Mouse (Mus musculus) cerebellum, postnatal 25 days (tissue): Measurements from ENCODE around the gene Snx18.

ENCODE experiments used
- DNase-seq, 2 experiments: peaks; one replicate each; pipeline ENCODE4 v3.0.0; 2021; ENCODE audit warnings: mixed read lengths in 2 of 2

The Snx18 gene

GRCm38 (mm10) chr13:113596821-113597541, 21.4 kb downstream of the Snx18 start:
- peak; percentile 83 to 87 for DNase-seq

- DNase-seq, result peak; percentile 82 to 84
These were observed 22.4 kb downstream of the Snx18 start for GRCm38 (mm10) chr13:113595987-113596386.

GRCm38 (mm10) chr13:113595219-113595618, 23.1 kb downstream of the Snx18 start:
- no peak for DNase-seq

- DNase-seq, result no peak
These were observed 24.0 kb downstream of the Snx18 start for GRCm38 (mm10) chr13:113594361-113594760.

GRCm38 (mm10) chr13:113593711-113594110, 24.7 kb downstream of the Snx18 start:
- no peak for DNase-seq

GRCm38 (mm10) chr13:113592703-113593200, 25.6 kb downstream of the Snx18 start:
- no peak for DNase-seq

GRCm38 (mm10) chr13:113591336-113591735, 27.0 kb downstream of the Snx18 start:
- DNase-seq, result no peak

GRCm38 (mm10) chr13:113590216-113590615, 28.1 kb downstream of the Snx18 start:
- DNase-seq, result no peak

- DNase-seq, result no peak
These were observed 28.9 kb downstream of the Snx18 start for GRCm38 (mm10) chr13:113589499-113589898.

GRCm38 (mm10) chr13:113587200-113587936, 31.0 kb downstream of the Snx18 start:
- DNase-seq, result peak in 1 of 2 experiments; percentile 37

GRCm38 (mm10) chr13:113585606-113586005, 32.8 kb downstream of the Snx18 start:
- no peak for DNase-seq

- no peak for DNase-seq
These were observed 33.9 kb downstream of the Snx18 start for GRCm38 (mm10) chr13:113584431-113584830.

- no peak for DNase-seq
These were observed 34.8 kb downstream of the Snx18 start for GRCm38 (mm10) chr13:113583563-113583962.

- no peak for DNase-seq
These were observed 36.3 kb downstream of the Snx18 start for GRCm38 (mm10) chr13:113582024-113582423.

GRCm38 (mm10) chr13:113581436-113581835, 36.9 kb downstream of the Snx18 start:
- DNase-seq, result no peak

GRCm38 (mm10) chr13:113580400-113580790, 38.0 kb downstream of the Snx18 start:
- no peak for DNase-seq

- DNase-seq, result no peak
These were observed 38.5 kb downstream of the Snx18 start for GRCm38 (mm10) chr13:113579788-113580399.

GRCm38 (mm10) chr13:113574232-113574631, 44.1 kb downstream of the Snx18 start:
- DNase-seq, result no peak

- no peak for DNase-seq
These were observed 45.0 kb downstream of the Snx18 start for GRCm38 (mm10) chr13:113573377-113573776.

- DNase-seq, result no peak
These were observed 46.2 kb downstream of the Snx18 start for GRCm38 (mm10) chr13:113572046-113572686.

GRCm38 (mm10) chr13:113569526-113569925, 48.8 kb downstream of the Snx18 start:
- no peak for DNase-seq

GRCm38 (mm10) chr13:113566951-113567350, 51.4 kb downstream of the Snx18 start:
- peak; percentile 35 to 47 for DNase-seq

- DNase-seq, result no peak
These were observed 52.0 kb downstream of the Snx18 start for GRCm38 (mm10) chr13:113566411-113566810.
